Mouse (Mus musculus) lung, adult 2 months (tissue): ENCODE measurements around the gene Actr2. TPM values are rescaled to one million over a fixed set of nuclear protein-coding genes. Genes with fewer than 3 reads are reported as not detected.

ENCODE experiments used
- DNase-seq: peaks from one replicate; pipeline ENCODE4 v3.0.0; 2022
- H3K4me1 ChIP-seq: fragments of 200-500 bp; 2 replicates; pipeline ENCODE4 v1.6.1; 2011; ENCODE audit warnings: low read length; ENCODE audit not compliant: control insufficient read depth, insufficient read depth
- H3K4me3 ChIP-seq: fragments of 200-500 bp; replicated peaks from 2 replicates; pipeline ENCODE3; 2011; ENCODE audit warnings: low read depth, mild to moderate bottlenecking, control low read depth, low read length; ENCODE audit errors: extremely low read depth
- CTCF ChIP-seq: fragments of 200-500 bp; IDR thresholded peaks from 2 replicates; pipeline ENCODE4 v1.5.1; 2011; ENCODE audit warnings: mild to moderate bottlenecking, low read length, control low read depth; ENCODE audit not compliant: insufficient read depth
- POLR2A ChIP-seq: fragments of 200-500 bp; IDR thresholded peaks from 2 replicates; pipeline ENCODE4 v1.6.1; 2011; ENCODE audit warnings: low read depth, mild to moderate bottlenecking, control low read depth, low read length, borderline replicate concordance; ENCODE audit errors: extremely low read depth
- WGBS: fragments of 180-500 bp; shearing (Covaris S2); methylation state at CpG from one replicate; pipeline ENCODE4 v1.1.7; 2018; 5-methylcytosine and 5-hydroxymethylcytosine counted together
- polyA plus RNA-seq: library from polyadenylated mRNA; depleted of rRNA; stranded (reverse); fragments of >200 nt; gene quantifications from 2 replicates; pipeline ENCODE4 v1.2.3, GENCODE M21; 2012

Gene Actr2
- polyA plus RNA-seq, 1 experiment = 37.7 TPM

DNA sequence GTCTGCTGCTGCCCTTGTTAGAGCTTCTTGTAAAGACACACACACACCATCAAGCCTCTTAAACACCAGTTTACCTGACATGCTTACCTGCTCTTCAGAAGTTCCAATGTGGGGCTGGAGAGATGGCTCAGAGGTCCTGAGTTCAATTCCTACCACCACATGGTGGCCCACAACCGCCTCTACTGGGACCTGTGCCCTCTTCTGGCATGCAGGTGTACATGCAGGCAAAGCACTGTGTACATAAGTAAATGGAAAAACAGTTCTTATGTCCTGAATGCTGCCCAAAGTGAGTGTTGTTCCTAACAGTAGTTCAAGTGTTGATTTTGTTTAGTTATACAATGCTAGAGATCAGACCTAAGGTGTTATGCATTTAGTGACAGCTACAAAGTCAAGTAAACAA is 56.5 kb downstream of the Actr2 start:
- Histone ChIP-seq H3K4me1 (no peaks in the 10 kb centered on the region), H3K4me3 (no peak overlapping the region)
- 85% methylated on average over 1 of the region's 1 CpGs for WGBS
- TF ChIP-seq CTCF (peak; percentile 28; the same call in 1 of the 2 replicates), POLR2A (no peak)
- DNase-seq = no peak

DNA sequence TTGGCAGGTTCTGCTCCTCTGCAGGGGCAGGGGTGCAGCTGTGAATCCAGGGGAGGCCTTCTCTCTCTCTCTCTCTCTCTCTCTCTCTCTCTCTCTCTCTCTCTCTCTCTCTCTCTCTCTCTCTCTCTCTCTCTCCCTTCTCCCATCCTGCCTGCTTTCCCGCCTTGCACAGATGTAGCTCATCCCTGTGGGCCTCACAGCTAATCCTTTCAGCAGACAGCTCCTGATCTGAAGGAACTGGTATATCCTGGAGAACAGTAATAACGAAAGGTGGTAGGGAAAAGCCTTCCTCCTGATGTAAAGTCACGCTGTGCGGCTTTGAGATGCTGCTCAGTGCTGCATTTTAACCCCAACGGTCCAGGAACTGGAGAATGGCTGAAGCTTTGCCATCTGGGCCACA is 58.1 kb downstream of the Actr2 start:
- 71% methylated on average over 5 of the region's 5 CpGs for whole genome bisulfite sequencing
- Histone ChIP-seq H3K4me3 (no peak overlapping the region), H3K4me1 (no peaks in the 10 kb centered on the region)
- TF ChIP-seq POLR2A = no peak
- TF ChIP-seq CTCF = no peak
- no peak for DNase-seq

DNA sequence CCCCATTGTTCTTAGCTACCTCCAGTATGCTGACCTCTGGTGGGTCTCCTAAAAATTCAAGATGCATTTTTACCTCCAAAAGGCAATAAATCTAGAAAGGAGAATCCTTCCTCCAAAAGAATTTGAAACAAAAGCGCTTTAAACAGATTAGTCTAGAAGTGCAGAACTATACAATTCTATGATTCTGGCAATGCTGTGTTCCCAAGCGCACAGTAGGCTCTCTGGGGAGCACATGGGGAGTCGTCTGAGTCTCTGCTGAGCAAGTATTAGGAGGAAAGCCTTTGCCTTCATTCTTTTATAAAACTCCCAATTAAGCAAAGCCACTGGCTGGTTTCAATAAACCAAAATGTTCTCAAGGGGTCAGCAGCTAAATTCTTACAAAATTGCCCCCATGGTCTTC is 58.8 kb downstream of the Actr2 start:
- Histone ChIP-seq H3K4me3 (no peak overlapping the region), H3K4me1 (no peaks in the 10 kb centered on the region)
- TF ChIP-seq CTCF (no peak), POLR2A (no peak)
- no peak for DNase-seq
- WGBS = 86% methylated on average over 3 of the region's 3 CpGs

DNA sequence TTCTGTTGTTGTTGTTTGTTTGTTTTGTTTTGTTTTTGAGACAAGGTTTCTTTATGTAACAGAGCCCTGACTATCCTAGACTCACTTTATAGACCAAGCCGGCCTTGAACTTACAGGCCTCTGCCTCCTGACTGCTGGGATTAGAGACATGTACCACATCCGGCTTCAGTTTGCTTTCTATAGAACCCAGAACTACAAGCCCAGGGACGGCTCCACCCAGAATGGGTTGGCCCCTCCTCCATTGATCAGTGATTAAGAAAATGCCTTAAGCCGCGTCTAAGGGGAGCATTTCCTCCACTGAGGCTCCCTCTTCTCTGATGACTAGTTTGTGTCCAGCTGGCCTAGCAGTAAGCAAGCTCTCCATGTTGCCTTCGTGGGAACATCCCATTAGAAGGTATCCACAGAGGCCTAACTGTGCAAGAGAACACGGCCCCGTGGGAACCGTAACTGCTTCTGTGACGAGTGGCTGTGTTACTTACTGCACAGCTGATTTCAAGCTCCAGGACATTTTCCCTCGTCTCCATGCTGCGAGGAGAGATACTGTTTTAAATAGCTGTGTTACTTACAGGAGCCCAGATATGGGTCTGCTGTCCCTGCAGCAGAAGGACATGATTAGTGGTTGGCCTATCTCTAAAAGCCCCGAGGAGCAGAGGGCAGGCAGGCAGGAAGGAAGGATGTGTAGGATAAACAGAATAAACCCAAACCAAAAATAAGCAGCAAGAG is 59.7 kb downstream of the Actr2 start:
- WGBS = 65% methylated on average over 13 of the region's 13 CpGs

DNA sequence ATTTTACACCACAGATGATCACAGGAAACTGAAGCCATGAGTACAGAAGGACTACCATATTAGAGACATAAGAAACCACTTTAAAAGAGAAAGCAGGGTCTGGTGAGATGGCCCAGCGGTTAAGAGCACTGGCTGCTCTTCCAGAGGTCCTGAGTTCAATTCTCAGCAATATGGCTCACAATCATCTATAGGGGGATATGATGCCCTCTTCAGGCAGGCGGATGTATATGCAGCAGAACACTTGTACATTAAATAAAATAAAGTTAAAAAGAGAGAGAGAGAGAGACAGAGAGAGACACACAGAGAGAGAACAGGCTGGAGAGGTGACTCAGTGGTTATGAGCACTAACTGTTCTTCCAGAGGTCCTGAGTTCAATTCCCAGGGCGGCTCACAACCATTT is 67.1 kb downstream of the Actr2 start:
- DNase-seq = no peak
- no peak overlapping the region for H3K4me3 ChIP-seq
- TF ChIP-seq CTCF = no peak
- no peak for TF ChIP-seq POLR2A
- H3K4me1 ChIP-seq = no peaks in the 10 kb centered on the region
- WGBS = 80% methylated on average over 3 of the region's 3 CpGs

More for the DNA sequence above, 59.7 kb downstream of the Actr2 start:
- no peak for TF ChIP-seq POLR2A
- no peak for TF ChIP-seq CTCF
- no peaks in the 10 kb centered on the region for H3K4me1 ChIP-seq
- no peak overlapping the region for H3K4me3 ChIP-seq
- DNase-seq = no peak

DNA sequence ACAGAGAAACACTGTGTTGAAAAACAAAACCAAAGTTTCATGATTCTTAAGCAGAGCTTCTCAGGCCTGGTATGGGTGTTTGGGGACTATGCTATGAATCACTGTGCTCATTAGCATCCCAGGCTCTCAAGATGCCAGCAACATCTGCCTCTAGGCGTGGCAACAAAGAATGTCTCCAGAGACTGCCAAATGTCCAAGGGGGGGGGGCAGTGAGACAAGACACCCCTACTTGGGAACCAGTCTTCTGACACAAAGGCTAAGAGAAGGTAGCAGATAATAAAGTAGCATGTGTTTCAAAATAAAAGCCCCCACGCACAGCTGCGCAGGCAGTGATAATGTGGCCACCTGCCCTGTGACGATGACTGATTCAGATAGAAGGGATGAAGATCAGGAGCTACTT is 69.5 kb downstream of the Actr2 start:
- 84% methylated on average over 4 of the region's 4 CpGs for WGBS
- Histone ChIP-seq H3K4me3 (no peak overlapping the region), H3K4me1 (no peaks in the 10 kb centered on the region)
- DNase-seq = no peak
- TF ChIP-seq POLR2A = no peak
- TF ChIP-seq CTCF = no peak

DNA sequence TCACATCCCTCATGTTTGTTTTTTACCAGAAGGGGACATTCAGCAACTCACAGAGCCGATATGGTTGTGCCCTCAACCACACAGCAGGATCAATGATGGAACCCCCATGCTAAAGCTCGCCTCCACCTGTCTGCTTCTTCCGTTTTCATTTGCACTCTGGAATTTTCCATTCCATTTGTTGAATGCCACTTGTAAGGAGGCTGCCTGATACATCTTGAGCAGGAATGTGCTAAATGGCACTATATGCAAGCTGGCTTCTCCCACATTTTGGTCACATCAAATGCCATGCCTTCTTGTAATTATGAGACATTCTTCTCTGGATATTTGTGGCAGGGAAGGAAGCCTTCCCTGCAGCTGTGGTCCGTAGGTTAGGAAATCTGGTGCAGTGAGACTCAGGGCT is 70.6 kb downstream of the Actr2 start:
- DNase-seq = no peak
- TF ChIP-seq POLR2A (no peak), CTCF (no peak)
- whole genome bisulfite sequencing = 79% methylated on average over 4 of the region's 4 CpGs
- Histone ChIP-seq H3K4me1 (no peaks in the 10 kb centered on the region), H3K4me3 (no peak overlapping the region)

DNA sequence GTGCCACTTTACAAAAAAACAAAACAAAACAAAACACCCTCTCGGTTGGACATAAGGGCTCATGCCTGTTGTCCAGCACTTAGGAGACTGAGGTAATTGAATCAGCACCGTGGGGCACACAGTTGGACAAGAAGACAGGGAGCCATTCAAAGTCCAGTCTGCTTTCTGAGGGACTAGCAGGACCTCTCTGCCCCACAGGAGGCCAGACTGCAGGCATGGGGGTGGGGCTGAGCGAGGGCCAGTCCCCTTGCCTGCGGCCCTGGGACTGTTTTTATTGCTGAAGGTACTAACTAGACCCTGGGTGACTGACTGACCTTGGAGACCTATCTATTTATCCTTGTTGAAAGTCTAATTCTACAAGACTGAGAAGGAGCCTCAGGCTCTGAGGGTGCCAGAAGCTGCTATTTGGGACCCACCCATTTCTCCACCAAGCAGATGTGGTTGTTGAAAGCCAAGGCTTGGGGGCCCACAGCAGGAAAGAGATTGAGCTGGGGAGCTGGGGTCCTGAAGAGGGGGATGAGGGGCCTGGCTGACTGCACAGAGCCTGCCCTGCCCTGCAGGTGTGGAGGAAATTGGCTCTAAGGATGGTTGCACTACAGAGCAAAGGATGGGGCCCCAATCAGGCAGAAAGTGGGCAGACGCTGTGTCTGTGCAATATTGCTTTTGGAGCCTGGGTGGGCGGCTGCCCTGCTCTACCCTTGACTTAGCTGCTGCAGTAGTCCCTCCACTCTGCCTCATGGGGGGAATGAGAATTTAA is 71.4 kb downstream of the Actr2 start:
- TF ChIP-seq POLR2A = no peak
- no peak for TF ChIP-seq CTCF
- Histone ChIP-seq H3K4me1 (no peaks in the 10 kb centered on the region), H3K4me3 (no peak overlapping the region)
- WGBS = 53% methylated on average over 6 of the region's 6 CpGs
- no peak for DNase-seq

DNA sequence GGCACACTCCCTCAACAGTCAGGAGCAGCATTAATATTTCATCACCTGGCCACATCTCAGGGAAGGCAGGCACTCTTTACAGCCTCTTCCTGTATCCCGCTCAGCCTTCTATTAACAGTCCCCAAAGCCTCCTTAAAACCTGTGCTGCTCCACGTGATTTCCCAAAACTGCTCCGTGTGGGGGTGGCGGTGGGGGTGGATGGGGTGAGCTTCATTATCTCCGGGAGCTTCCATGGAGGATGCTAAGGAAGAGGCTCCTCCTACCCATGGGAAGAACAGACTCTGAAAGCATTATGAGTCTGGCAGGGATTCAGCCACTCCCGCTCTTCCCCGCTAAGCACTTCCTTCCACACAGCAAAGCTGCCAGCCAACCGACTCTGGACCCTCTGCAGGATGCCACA is 74.0 kb downstream of the Actr2 start:
- no peak for TF ChIP-seq POLR2A
- no peak for TF ChIP-seq CTCF
- Histone ChIP-seq H3K4me1 (no peaks in the 10 kb centered on the region), H3K4me3 (no peak overlapping the region)
- 31% methylated on average over 8 of the region's 8 CpGs for WGBS
- no peak for DNase-seq

DNA sequence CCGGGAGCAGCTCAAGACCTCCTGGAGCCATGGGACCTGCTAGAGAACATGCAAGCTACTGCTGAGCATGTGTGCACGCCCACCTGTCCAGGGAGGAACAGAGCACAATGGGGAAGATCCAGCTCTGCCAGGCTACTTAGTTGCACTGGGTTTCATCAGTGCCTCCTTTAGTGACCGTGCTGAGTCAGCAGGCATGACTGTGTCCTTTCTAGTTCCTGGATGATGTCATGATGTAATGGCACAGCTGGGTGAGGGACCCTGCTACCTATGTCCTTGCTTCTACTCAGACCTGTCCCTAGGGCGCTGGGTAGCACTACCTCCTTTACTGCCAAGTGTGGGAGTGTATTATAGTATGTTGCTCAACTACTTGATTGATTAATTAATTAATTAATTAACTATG is 75.0 kb downstream of the Actr2 start:
- WGBS = 88% methylated on average over 4 of the region's 4 CpGs
- TF ChIP-seq POLR2A (no peak), CTCF (no peak)
- DNase-seq = no peak
- Histone ChIP-seq H3K4me1 (no peaks in the 10 kb centered on the region), H3K4me3 (no peak overlapping the region)
